Mouse (Mus musculus) kidney, postnatal 0 days (tissue): ENCODE measurements around the gene Gm27029. TPM values are rescaled to one million over a fixed set of nuclear protein-coding genes. Genes with fewer than 3 reads are reported as not detected.

Experiments
- ATAC-seq: fragments of 200-750 bp; cut with Nextera tagmentation; replicated peaks from 2 replicates; pipeline ENCODE4 v1.8.0; 2017; ENCODE audit warnings: low read depth, moderate number of reproducible peaks, moderate TSS enrichment, moderate library complexity; ENCODE audit not compliant: low FRiP score
- DNase-seq: peaks from one replicate; pipeline ENCODE4 v3.0.0-alpha.2; 2016; ENCODE audit warnings: low spot score
- H3K27ac ChIP-seq: fragments of 300-500 bp; sonication (generic); 2 replicates; pipeline ENCODE4 v1.5.1; 2014; ENCODE audit warnings: mild to moderate bottlenecking
- H3K27me3 ChIP-seq: fragments of 300-500 bp; sonication (generic); 2 replicates; pipeline ENCODE4 v1.6.1; 2014; ENCODE audit warnings: low read length, mixed read lengths; ENCODE audit not compliant: insufficient read depth
- H3K36me3 ChIP-seq: fragments of 300-500 bp; sonication (generic); 2 replicates; pipeline ENCODE4 v1.6.1; 2014; ENCODE audit warnings: low read length, mixed read lengths; ENCODE audit not compliant: insufficient read depth
- H3K4me1 ChIP-seq: fragments of 300-500 bp; sonication (generic); replicated peaks from 2 replicates; pipeline ENCODE4 v1.6.1; 2014; ENCODE audit warnings: antibody characterized with exemption, low read length, mixed read lengths; ENCODE audit not compliant: insufficient read depth
- H3K4me2 ChIP-seq: fragments of 300-500 bp; sonication (generic); 2 replicates; pipeline ENCODE4 v1.6.1; 2014; ENCODE audit warnings: mild to moderate bottlenecking, low read length, moderate library complexity, mixed read lengths
- H3K4me3 ChIP-seq: fragments of 300-500 bp; sonication (generic); replicated peaks from 2 replicates; pipeline ENCODE4 v1.5.1; 2014; ENCODE audit warnings: low read depth, low read length
- H3K9ac ChIP-seq: fragments of 300-500 bp; sonication (generic); 2 replicates; pipeline ENCODE4 v1.6.1; 2014; ENCODE audit warnings: low read depth, low read length
- H3K9me3 ChIP-seq: fragments of 300-500 bp; sonication (generic); replicated peaks from 2 replicates; pipeline ENCODE4 v1.6.1; 2016; ENCODE audit warnings: low read length, inconsistent platforms, mixed read lengths
- CTCF ChIP-seq: IDR thresholded peaks from 2 replicates; pipeline ENCODE4 v1.5.1; 2016; ENCODE audit warnings: antibody characterized with exemption, low read depth, mild to moderate bottlenecking, moderate library complexity
- WGBS: fragments of 180-500 bp; shearing (Covaris S2); extraction: QIAGEN DNeasy Blood & Tissue Kit; methylation state at CpG from one replicate; pipeline ENCODE4 v1.1.7; 2014; 5-methylcytosine and 5-hydroxymethylcytosine counted together
- polyA plus RNA-seq: library from polyadenylated mRNA; unstranded; fragments of >200 nt; fragmentation: Nextera tagmentation; extraction: Ambion mirVana; gene quantifications from 2 replicates; pipeline ENCODE4 v1.2.1, GENCODE M21; 2015

The Gm27029 gene
- polyA plus RNA-seq, 1 experiment from 2014 or later, result 4.0 TPM

- DNase-seq (no peak), ATAC-seq (peak; percentile 51)
- Histone ChIP-seq H3K27ac (no peak overlapping the region), H3K9me3 (no peaks in the 10 kb centered on the region), H3K4me1 (peaks cover 19% of the 10 kb centered on the region), H3K4me3 (no peak overlapping the region), H3K4me2 (no peak overlapping the region), H3K9ac (0 out of 2 replicates have a peak overlapping the region, but pooled peaks have one; percentile 35), H3K27me3 (no peaks in the 10 kb centered on the region), H3K36me3 (peaks cover 25% of the 10 kb centered on the region)
- WGBS, result 23% methylated on average over 4 of the region's 6 CpGs
- TF ChIP-seq CTCF, result no peak
These were observed 35.1 kb upstream of the Gm27029 start for GRCm38 (mm10) chr11:101459716-101460115.

- ATAC-seq (no peak), DNase-seq (no peak)
- no peak overlapping the region for H3K4me3 ChIP-seq
- no peak overlapping the region for H3K27ac ChIP-seq
- no peaks in the 10 kb centered on the region for H3K9me3 ChIP-seq
- WGBS, result 87% methylated on average over 12 of the region's 12 CpGs
- H3K4me1 ChIP-seq, result peaks cover 7% of the 10 kb centered on the region; the same call in 1 of the 2 replicates
- no peak for TF ChIP-seq CTCF
- H3K27me3 ChIP-seq, result no peaks in the 10 kb centered on the region
- H3K9ac ChIP-seq, result no peak overlapping the region
- H3K4me2 ChIP-seq, result no peak overlapping the region
- H3K36me3 ChIP-seq, result peaks cover 25% of the 10 kb centered on the region
These were observed 33.6 kb upstream of the Gm27029 start for GRCm38 (mm10) chr11:101458217-101458616.

- Histone ChIP-seq H3K36me3 (peaks cover 25% of the 10 kb centered on the region), H3K9ac (no peak overlapping the region), H3K27me3 (no peaks in the 10 kb centered on the region), H3K4me2 (no peak overlapping the region), H3K27ac (no peak overlapping the region), H3K4me1 (peaks cover 5% of the 10 kb centered on the region; the same call in 1 of the 2 replicates), H3K9me3 (no peaks in the 10 kb centered on the region), H3K4me3 (no peak overlapping the region)
- TF ChIP-seq CTCF, result no peak
- DNase-seq (no peak), ATAC-seq (no peak)
- 92% methylated on average over 9 of the region's 9 CpGs for WGBS
These were observed 33.0 kb upstream of the Gm27029 start for GRCm38 (mm10) chr11:101457631-101458030.

- no peak for DNase-seq
- 77% methylated on average over 7 of the region's 7 CpGs for WGBS
These were observed 31.0 kb upstream of the Gm27029 start for GRCm38 (mm10) chr11:101455627-101456026.

GRCm38 (mm10) chr11:101454702-101455101 is 30.1 kb upstream of the Gm27029 start:
- Histone ChIP-seq H3K36me3 (peaks cover 16% of the 10 kb centered on the region; the same call in 1 of the 2 replicates), H3K4me2 (no peak overlapping the region), H3K9me3 (no peaks in the 10 kb centered on the region), H3K4me3 (no peak overlapping the region), H3K27ac (peak overlapping the region; percentile 36; the same call in 1 of the 2 replicates), H3K9ac (no peak overlapping the region), H3K4me1 (no peaks in the 10 kb centered on the region), H3K27me3 (no peaks in the 10 kb centered on the region)
- ATAC-seq (no peak), DNase-seq (no peak)
- 50% methylated on average over 6 of the region's 6 CpGs for WGBS
- TF ChIP-seq CTCF, result no peak

More at GRCm38 (mm10) chr11:101455627-101456026, 31.0 kb upstream of the Gm27029 start:
- Histone ChIP-seq H3K36me3 (peaks cover 20% of the 10 kb centered on the region), H3K9me3 (no peaks in the 10 kb centered on the region), H3K27ac (no peak overlapping the region), H3K9ac (no peak overlapping the region), H3K4me2 (no peak overlapping the region), H3K4me1 (no peaks in the 10 kb centered on the region), H3K4me3 (no peak overlapping the region), H3K27me3 (no peaks in the 10 kb centered on the region)
- no peak for ATAC-seq
- no peak for TF ChIP-seq CTCF

- H3K27ac ChIP-seq, result no peak overlapping the region
- ATAC-seq (no peak), DNase-seq (no peak)
- 61% methylated on average over 10 of the region's 10 CpGs for WGBS
- H3K9ac ChIP-seq, result no peak overlapping the region
- no peak overlapping the region for H3K4me3 ChIP-seq
- no peak overlapping the region for H3K4me2 ChIP-seq
- no peak for TF ChIP-seq CTCF
- H3K4me1 ChIP-seq, result 0 out of 2 replicates have a peak, but pooled peaks cover 3% of the 10 kb centered on the region
- 0 out of 2 replicates have a peak, but pooled peaks cover 3% of the 10 kb centered on the region for H3K36me3 ChIP-seq
- no peaks in the 10 kb centered on the region for H3K27me3 ChIP-seq
- H3K9me3 ChIP-seq, result no peaks in the 10 kb centered on the region
These were observed 27.6 kb upstream of the Gm27029 start for GRCm38 (mm10) chr11:101452093-101452774.
